Mouse (Mus musculus) c-Kit-negative CD71-positive TER-119-positive erythroid progenitor cells, embryonic 14.5 days (primary cell): ENCODE data around the gene BC051665.

Source experiments
- DNase-seq: peaks from one replicate; pipeline ENCODE4 v3.0.0-alpha.2; 2013; ENCODE audit warnings: low read depth, low spot score

BC051665 gene

GRCm38 (mm10) chr13:60786264-60786663 lies at the start of gene BC051665:
BC051665 (minus strand) TSS chr13:60786364.
- no peak for DNase-seq

GRCm38 (mm10) chr13:60826052-60826451 lies 39.9 kb upstream of the BC051665 start:
- DNase-seq, result no peak

- no peak for DNase-seq
Observed at GRCm38 (mm10) chr13:60820486-60821175, 34.5 kb upstream of the BC051665 start.

GRCm38 (mm10) chr13:60819469-60819868 lies 33.3 kb upstream of the BC051665 start:
- no peak for DNase-seq

- DNase-seq, result no peak
Observed at GRCm38 (mm10) chr13:60813722-60814121, 27.6 kb upstream of the BC051665 start.

GRCm38 (mm10) chr13:60812768-60813167 lies 26.6 kb upstream of the BC051665 start:
- DNase-seq, result no peak

GRCm38 (mm10) chr13:60809690-60810089 lies 23.5 kb upstream of the BC051665 start:
- no peak for DNase-seq

GRCm38 (mm10) chr13:60802749-60803148 lies 16.6 kb upstream of the BC051665 start, which contains the start of gene Ctsll3:
Ctsll3 (minus strand) TSS chr13:60802849.
- DNase-seq, result no peak

- DNase-seq, result no peak
Observed at GRCm38 (mm10) chr13:60789466-60789865, 3.3 kb upstream of the BC051665 start.

- DNase-seq, result no peak
Observed at GRCm38 (mm10) chr13:60783301-60783700, 2.9 kb downstream of the BC051665 start.

- DNase-seq, result no peak
Observed at GRCm38 (mm10) chr13:60780534-60780933, 5.6 kb downstream of the BC051665 start.

GRCm38 (mm10) chr13:60761161-60761560 lies 25.0 kb downstream of the BC051665 start:
- DNase-seq, result no peak

GRCm38 (mm10) chr13:60760392-60760791 lies 25.8 kb downstream of the BC051665 start:
- DNase-seq, result no peak

GRCm38 (mm10) chr13:60759136-60759535 lies 27.0 kb downstream of the BC051665 start:
- no peak for DNase-seq

- DNase-seq, result no peak
Observed at GRCm38 (mm10) chr13:60757292-60757691, 28.9 kb downstream of the BC051665 start.

- DNase-seq, result no peak
Observed at GRCm38 (mm10) chr13:60755251-60755650, 30.9 kb downstream of the BC051665 start.

- DNase-seq, result no peak
Observed at GRCm38 (mm10) chr13:60753216-60753615, 32.9 kb downstream of the BC051665 start.

- no peak for DNase-seq
Observed at GRCm38 (mm10) chr13:60750930-60751329, 35.2 kb downstream of the BC051665 start.

GRCm38 (mm10) chr13:60748556-60748955 lies 37.6 kb downstream of the BC051665 start:
- no peak for DNase-seq

GRCm38 (mm10) chr13:60747201-60747600 lies 39.0 kb downstream of the BC051665 start:
- DNase-seq, result no peak

- DNase-seq, result peak; percentile 50
Observed at GRCm38 (mm10) chr13:60746271-60746670, 39.9 kb downstream of the BC051665 start.

- DNase-seq, result peak; percentile 32
Observed at GRCm38 (mm10) chr13:60745358-60745757, 40.8 kb downstream of the BC051665 start.

GRCm38 (mm10) chr13:60744736-60745135 lies 41.4 kb downstream of the BC051665 start:
- DNase-seq, result no peak

GRCm38 (mm10) chr13:60744078-60744460 lies 42.1 kb downstream of the BC051665 start:
- DNase-seq, result peak; percentile 65
